8 mouse cellular contexts compared by ENCODE assay signal in the genomic region with DNA sequence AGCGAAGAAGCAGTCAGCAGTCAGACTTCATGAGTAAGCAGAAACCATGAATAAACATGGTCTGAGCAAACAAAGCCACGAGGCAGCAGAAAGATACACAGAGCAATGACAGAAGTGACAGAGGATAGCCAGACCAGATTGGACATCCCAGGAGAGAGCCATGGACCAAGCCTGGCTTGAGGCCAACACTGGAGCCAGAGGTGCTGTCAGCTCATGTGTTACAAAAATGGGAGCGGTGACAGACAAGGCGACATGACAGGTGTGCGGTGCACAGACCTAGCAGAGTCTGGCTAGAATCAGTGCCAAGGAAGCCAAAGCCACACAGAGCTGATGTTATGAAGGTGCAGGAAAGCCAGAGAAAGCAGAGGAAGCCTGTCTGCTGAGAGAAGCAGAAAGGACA. TPM values are rescaled to one million over a fixed set of nuclear protein-coding genes. Genes with fewer than 3 reads are reported as not detected.
A peak's percentile ranks its signal among the peaks of the same experiment; 100 is the strongest.
DNase-seq lines count a peak whose midpoint lies in the region; ATAC-seq and TF ChIP-seq lines count a peak whose summit lies in the region.

No protein-coding gene starts in this region.

- no peaks in the 10 kb centered on the region for H3K9me3 ChIP-seq in intestine, embryonic 16.5 days (ENCODE audit: control insufficient read depth, low read length)
- H3K9me3 ChIP-seq in intestine, postnatal 0 days (ENCODE audit: control insufficient read depth): no peaks in the 10 kb centered on the region
- no peaks in the 10 kb centered on the region for H3K9me3 ChIP-seq in stomach, embryonic 16.5 days (replicated peaks; ENCODE audit: control insufficient read depth, low read length)

- no peak overlapping the region for H3K4me3 ChIP-seq in intestine, embryonic 16.5 days (ENCODE audit: low read length)
- H3K4me3 ChIP-seq in intestine, postnatal 0 days (ENCODE audit: low read depth, low read length): no peak overlapping the region
- no peak overlapping the region for H3K4me3 ChIP-seq in stomach, embryonic 16.5 days (replicated peaks; ENCODE audit: low read length)

- no peak for TF ChIP-seq CTCF in intestine, postnatal 0 days (IDR thresholded peaks at IDR 0.05; ENCODE audit: low read depth)

- 47% methylated on average over 5 of the region's 5 CpGs for WGBS in intestine, embryonic 16.5 days
- WGBS in intestine, postnatal 0 days: 49% methylated on average over 5 of the region's 5 CpGs
- 45% methylated on average over 5 of the region's 5 CpGs for WGBS in stomach, embryonic 16.5 days

- H3K27me3 ChIP-seq in intestine, embryonic 16.5 days (replicated peaks; ENCODE audit: control insufficient read depth, insufficient read depth, low read length): no peaks in the 10 kb centered on the region
- H3K27me3 ChIP-seq in intestine, postnatal 0 days (replicated peaks; ENCODE audit: control insufficient read depth, insufficient read depth, low read length): no peaks in the 10 kb centered on the region
- H3K27me3 ChIP-seq in stomach, embryonic 16.5 days (ENCODE audit: control insufficient read depth, insufficient read depth, low read length): no peaks in the 10 kb centered on the region

- no peak overlapping the region for H3K27ac ChIP-seq in intestine, embryonic 16.5 days (ENCODE audit: low read length)
- no peak overlapping the region for H3K27ac ChIP-seq in intestine, postnatal 0 days (ENCODE audit: low read depth, low read length)
- no peak overlapping the region for H3K27ac ChIP-seq in stomach, embryonic 16.5 days (ENCODE audit: low read length)

- peak; percentile 46; the same call in 1 of the 2 replicates for ATAC-seq in intestine, embryonic 16.5 days
- ATAC-seq in intestine, postnatal 0 days: no peak
- peak; percentile 44; the same call in 1 of the 2 replicates for ATAC-seq in stomach, embryonic 16.5 days (ENCODE audit: insufficient read depth, low FRiP score)

- peak; percentile 54 for DNase-seq in adrenal gland, postnatal 10 days
- no peak for DNase-seq in adrenal gland, postnatal 4 days (ENCODE audit: low spot score in 2 of 2)
- DNase-seq in urinary bladder, adult 18-20 months (ENCODE audit: low spot score in 2 of 2): peak; percentile 36 to 50
- DNase-seq in urinary bladder, postnatal 10 days (ENCODE audit: low spot score): no peak
- DNase-seq in B cell, adult 2 months: no peak

- H3K9ac ChIP-seq in intestine, embryonic 16.5 days (ENCODE audit: low read depth, low read length): no peak overlapping the region
- H3K9ac ChIP-seq in intestine, postnatal 0 days (ENCODE audit: low read depth, low read length): no peak overlapping the region
- no peak overlapping the region for H3K9ac ChIP-seq in stomach, embryonic 16.5 days (ENCODE audit: low read length)

- no peak overlapping the region for H3K4me2 ChIP-seq in intestine, embryonic 16.5 days (ENCODE audit: low read depth, low read length)
- no peak overlapping the region for H3K4me2 ChIP-seq in intestine, postnatal 0 days (replicated peaks; ENCODE audit: low read depth)
- H3K4me2 ChIP-seq in stomach, embryonic 16.5 days (ENCODE audit: low read depth, low read length): no peak overlapping the region

- H3K36me3 ChIP-seq in intestine, embryonic 16.5 days (ENCODE audit: control insufficient read depth, insufficient read depth, low read length): no peaks in the 10 kb centered on the region
- H3K36me3 ChIP-seq in intestine, postnatal 0 days (ENCODE audit: control insufficient read depth, insufficient read depth): no peaks in the 10 kb centered on the region
- H3K36me3 ChIP-seq in stomach, embryonic 16.5 days (ENCODE audit: control insufficient read depth, insufficient read depth, low read length): no peaks in the 10 kb centered on the region

- no peaks in the 10 kb centered on the region for H3K4me1 ChIP-seq in intestine, embryonic 16.5 days (ENCODE audit: control insufficient read depth, insufficient read depth, low read length)
- H3K4me1 ChIP-seq in intestine, postnatal 0 days (replicated peaks; ENCODE audit: control insufficient read depth, insufficient read depth, low read length): no peaks in the 10 kb centered on the region
- 0 out of 2 replicates have a peak, but pooled peaks cover 3% of the 10 kb centered on the region for H3K4me1 ChIP-seq in stomach, embryonic 16.5 days (ENCODE audit: control insufficient read depth, insufficient read depth, low read length)

RNA-seq across cellular contexts. Expression of a gene that starts 35.3 kb away (rescaled TPM):
- 100 to 1,000 TPM; 165 to 168 TPM for total RNA-seq in adrenal gland, postnatal 10 days (2021)
- total RNA-seq in adrenal gland, postnatal 4 days (2021): 100 to 1,000 TPM; 154 to 157 TPM
- 330 and 361 TPM in 2 replicates for polyA plus RNA-seq in intestine, embryonic 16.5 days (2015; fragmentation: Nextera tagmentation; extraction: Ambion mirVana)
- polyA plus RNA-seq in intestine, postnatal 0 days (2015; fragmentation: Nextera tagmentation; extraction: Ambion mirVana): 205 and 212 TPM in 2 replicates
- 336 and 342 TPM in 2 replicates for polyA plus RNA-seq in stomach, embryonic 16.5 days (2015; fragmentation: Nextera tagmentation; extraction: Ambion mirVana)

RNA-seq across cellular contexts. Expression of a gene that starts 56.7 kb away (rescaled TPM):
- total RNA-seq in adrenal gland, postnatal 10 days (2021): 100 to 1,000 TPM; 101 to 116 TPM
- 100 to 1,000 TPM; 116 to 122 TPM for total RNA-seq in adrenal gland, postnatal 4 days (2021)
- polyA plus RNA-seq in intestine, embryonic 16.5 days (2015; fragmentation: Nextera tagmentation; extraction: Ambion mirVana): 123 and 130 TPM in 2 replicates
- polyA plus RNA-seq in intestine, postnatal 0 days (2015; fragmentation: Nextera tagmentation; extraction: Ambion mirVana): 137 and 140 TPM in 2 replicates
- polyA plus RNA-seq in stomach, embryonic 16.5 days (2015; fragmentation: Nextera tagmentation; extraction: Ambion mirVana): 130 and 131 TPM in 2 replicates

Comparison
In these comparisons a context has a peak if more than half of its experiments do, and no peak if none do; other contexts are left out.
1. DNase-seq: peak in adrenal gland, postnatal 10 days (single experiment) and urinary bladder, adult 18-20 months (2 of 2); none in adrenal gland, postnatal 4 days (0 of 2), urinary bladder, postnatal 10 days (single experiment) and B cell, adult 2 months (0 of 2).